Mouse (Mus musculus) C2C12 (cell line): ENCODE measurements around the gene Ppp2r5a.

ENCODE experiments used
- CTCF ChIP-seq: IDR thresholded peaks from one replicate; pipeline ENCODE4 v1.5.1; 2011; ENCODE audit not compliant: control insufficient read depth, insufficient read depth, insufficient read length
- MAX ChIP-seq: IDR thresholded peaks from one replicate; pipeline ENCODE4 v1.6.1; 2011; ENCODE audit warnings: mild to moderate bottlenecking, control low read depth
- MYOD1 ChIP-seq: IDR thresholded peaks from one replicate; pipeline ENCODE4 v1.6.1; 2011; ENCODE audit warnings: low read depth; ENCODE audit not compliant: control insufficient read depth, insufficient read length
- USF1 ChIP-seq: IDR thresholded peaks from one replicate; pipeline ENCODE4 v1.6.1; 2011; ENCODE audit warnings: low read depth, mild to moderate bottlenecking, control low read depth, moderate library complexity

DNA sequence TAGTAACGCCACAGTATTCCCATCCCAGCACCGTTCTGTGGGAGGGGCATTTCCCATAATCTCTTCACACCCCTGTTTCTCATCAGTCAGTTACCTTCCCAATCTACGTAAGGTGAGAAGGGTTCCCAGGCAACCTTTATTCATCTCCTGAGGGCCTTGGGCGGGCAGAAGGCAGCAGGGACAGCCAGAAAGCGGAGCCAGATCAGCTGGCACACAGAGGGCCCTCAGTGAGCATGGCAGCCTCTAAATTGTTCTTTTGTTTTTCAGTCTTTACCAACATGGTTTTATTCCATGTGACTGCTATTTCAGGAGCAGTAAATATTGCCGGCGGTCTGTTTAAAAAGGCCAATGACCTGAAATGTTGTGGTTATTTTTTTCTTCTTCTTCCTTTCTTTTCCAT lies 27.0 kb upstream of the Ppp2r5a start:
- TF ChIP-seq MYOD1 (no peak), MAX (no peak), CTCF (no peak), USF1 (no peak)
